Mouse (Mus musculus) T-helper 2 cell (primary cell): ENCODE measurements around the gene Selenos.

ENCODE experiments used
- in situ Hi-C: fragments of 300-600 bp; cut with MboI, MseI; formaldehyde crosslinking; loops from one replicate; pipeline ENCODE4 v1.15.1; 2025; ENCODE audit warnings: high pct_unique_total_duplicates

Gene Selenos

DNA sequence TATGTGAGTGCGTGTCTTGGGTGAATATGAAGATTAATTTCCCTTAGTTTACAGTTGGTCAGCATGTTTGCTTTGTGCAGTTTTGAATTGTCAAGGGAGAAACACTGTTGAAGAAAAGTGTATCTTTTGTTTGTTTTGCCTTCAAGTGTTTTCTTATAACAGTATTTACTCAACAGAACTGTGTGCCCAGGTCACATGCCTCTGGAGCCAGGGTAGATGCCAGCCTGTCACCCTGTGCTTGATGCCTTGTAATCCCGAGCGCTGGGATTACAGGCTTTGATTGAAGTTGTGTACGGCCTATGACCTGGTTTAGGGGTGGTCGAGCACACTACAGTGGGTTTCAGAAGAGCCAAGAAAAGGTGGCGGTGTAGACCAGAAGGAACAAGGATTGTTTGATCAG is 4.3 kb downstream of the Selenos start:
- in situ Hi-C loops = loop anchor here (25.0 kb wide), 1 partner anchor 1696 kb away; the partner anchor contains the start of genes Mcee and Mphosph10

DNA sequence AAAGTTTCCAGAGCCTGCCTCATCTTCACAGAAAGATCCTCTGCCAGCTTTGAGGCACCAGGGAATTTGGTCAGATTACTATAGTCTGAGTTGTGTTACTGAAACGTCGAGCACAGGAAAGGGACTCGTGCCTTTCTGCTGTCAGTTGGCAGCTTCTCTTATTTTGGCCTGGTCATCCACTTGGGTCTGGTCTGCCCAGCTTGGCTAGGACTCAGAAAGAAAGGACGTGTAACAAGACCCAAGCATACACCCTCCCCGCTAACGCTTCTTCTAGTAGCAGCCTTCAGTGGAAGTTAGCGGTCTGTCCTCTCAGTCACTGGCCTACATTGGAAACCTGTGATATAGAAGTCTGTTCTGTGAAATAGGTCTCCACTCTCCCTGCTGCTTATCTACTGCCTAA is 5.1 kb downstream of the Selenos start:
- in situ Hi-C loops = loop anchor here (25.0 kb wide), 1 partner anchor 1697 kb away; the partner anchor contains the start of genes Mcee and Mphosph10

DNA sequence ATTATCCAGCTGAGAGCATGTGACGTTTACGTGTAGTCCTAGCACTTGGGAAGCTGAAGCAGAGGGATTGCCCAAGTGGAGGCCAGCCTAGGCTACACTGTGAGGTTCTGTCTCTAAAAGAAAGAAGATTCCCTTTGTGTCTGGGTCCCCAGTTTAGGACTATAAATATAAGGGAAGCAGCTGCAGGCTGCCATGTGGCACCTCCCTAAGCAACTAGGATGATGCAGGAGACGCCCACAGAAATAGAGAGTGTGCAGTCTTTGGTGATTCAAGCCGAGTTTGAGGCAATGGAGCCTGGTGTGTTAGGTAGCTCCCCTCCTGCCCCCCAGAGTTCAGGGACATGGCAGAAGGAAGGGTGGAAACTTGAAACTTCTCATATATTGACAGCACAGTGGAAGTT is 8.2 kb downstream of the Selenos start:
- in situ Hi-C loops = loop anchor here (25.0 kb wide), 1 partner anchor 1700 kb away; the partner anchor contains the start of genes Mcee and Mphosph10

DNA sequence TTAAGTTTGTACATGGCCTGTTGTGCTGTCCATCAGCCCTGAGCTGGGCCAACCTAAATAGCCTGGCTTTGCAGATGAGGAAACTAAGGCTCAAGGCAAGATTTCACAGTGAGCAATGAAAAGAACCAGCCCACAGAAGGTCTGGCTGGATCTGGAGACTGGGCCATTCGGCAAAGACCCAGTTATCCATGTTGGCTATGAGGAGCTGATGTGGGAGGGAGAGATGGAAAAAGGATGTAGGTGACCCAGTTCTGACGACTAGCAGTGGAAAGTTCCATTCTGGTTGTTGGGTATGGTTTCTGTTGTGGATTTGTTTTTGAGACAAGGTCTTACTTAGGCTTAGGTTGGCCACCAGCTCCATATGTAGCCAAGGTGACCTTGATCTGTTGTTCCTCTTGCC is 8.6 kb downstream of the Selenos start:
- in situ Hi-C loops = loop anchor here (25.0 kb wide), 1 partner anchor 1701 kb away; the partner anchor contains the start of genes Mcee and Mphosph10

DNA sequence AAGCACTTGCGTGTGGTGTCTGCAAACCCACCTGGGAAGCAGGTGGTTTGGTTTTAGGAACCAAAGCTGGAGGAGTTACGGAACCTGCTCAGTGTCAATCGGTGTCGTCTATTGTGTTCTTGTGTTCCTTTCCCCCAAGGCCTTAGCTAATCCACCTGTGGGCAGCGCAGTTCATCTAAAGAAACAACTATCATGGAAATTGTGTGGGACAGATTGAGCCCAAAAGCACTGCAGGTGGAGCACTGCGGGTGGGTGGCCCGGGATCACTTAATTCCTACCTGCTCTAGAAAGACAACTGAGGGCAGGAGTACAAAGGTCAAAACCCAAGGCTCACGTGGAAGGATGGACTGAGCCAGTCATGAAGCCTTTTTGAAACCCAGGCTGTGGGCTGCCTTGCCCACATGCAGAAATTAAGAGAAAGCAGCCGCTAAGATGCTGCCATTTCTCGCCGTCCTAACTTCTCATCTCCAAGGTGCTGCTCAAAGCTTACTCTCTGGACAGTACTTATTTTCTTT is 11.3 kb downstream of the Selenos start:
- in situ Hi-C loops = loop anchor here (25.0 kb wide), 1 partner anchor 1703 kb away; the partner anchor contains the start of genes Mcee and Mphosph10

DNA sequence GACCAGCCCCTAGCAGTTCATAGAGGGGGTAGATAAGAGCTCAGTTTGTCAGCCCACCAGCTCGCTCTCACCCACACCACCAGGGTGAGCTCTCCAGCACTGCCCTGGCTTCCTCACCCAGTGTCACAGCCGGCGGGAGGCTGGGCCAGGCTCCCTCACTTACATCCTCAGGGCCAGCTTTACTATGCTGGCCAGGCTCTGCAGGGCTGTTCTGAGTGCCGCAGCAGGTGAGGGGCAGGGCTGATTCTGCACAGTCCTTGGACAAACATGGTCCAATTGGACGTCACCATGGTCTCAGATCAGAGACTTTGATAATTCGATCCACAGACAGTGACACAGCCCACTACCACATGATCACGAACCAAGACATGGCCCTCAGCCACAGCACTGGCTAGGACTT is 12.1 kb downstream of the Selenos start:
- in situ Hi-C loops = loop anchor here (25.0 kb wide), 1 partner anchor 1704 kb away; the partner anchor contains the start of genes Mcee and Mphosph10

DNA sequence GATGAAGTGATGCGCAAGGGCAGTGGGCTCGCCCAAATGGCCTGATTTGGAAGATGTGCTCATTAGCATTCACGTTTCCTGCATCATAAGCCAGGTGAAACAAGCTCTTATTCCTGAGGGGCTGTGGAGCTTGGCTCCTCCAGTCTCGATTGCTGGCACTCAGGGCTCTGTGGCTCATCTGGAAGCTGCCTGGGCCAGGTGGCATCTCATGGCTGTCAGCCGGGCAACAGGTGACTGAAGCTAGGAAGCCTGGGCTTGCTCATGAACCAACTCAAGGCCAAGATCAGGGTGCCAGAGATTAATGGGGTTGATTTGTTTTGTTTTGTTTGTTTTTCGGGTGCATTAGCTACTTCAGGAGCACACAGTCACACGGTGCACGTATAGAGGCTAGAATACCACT is 13.2 kb downstream of the Selenos start:
- in situ Hi-C loops = loop anchor here (25.0 kb wide), 1 partner anchor 1705 kb away; the partner anchor contains the start of genes Mcee and Mphosph10

DNA sequence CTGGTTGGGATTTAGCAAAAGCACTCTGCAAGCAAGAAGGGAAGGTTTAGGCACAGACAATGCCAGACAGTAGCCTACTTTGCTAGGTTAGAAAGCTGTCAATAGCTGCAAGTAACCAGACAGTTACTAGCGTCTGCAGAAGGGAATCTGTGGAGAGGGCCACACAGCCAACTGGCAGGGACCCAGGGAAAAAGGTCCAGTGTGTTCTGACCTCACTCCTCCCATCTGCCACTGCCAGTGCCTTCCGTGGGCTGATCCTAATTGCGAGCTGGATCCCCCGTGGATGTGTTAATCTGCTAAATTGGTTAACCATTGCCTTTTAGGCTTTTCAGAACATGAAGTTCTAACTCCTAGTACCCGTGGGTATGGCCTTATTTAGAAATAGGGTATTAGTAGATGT is 14.7 kb downstream of the Selenos start:
- in situ Hi-C loops = loop anchor here (25.0 kb wide), 1 partner anchor 1707 kb away; the partner anchor contains the start of genes Mcee and Mphosph10

DNA sequence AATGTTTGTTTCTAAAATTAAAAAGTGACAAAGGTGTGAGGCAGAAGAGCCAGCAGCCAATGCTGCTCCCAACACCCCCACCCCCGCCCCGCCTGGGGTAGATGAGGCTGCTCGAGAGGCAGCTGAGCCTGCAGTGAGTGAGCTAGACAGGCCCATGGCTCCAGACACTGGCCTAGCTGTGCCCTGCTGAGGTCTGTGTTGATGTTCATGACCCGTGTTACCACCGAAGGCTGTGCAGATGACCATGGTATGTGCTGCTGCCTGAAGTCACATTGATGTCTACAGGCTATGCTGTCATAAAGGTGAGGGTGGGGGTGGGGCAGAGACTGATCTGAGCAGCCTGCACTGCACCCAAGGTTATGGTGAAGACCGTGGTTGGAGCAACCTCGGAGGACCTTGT is 19.4 kb downstream of the Selenos start:
- in situ Hi-C loops = loop anchor here (25.0 kb wide), 1 partner anchor 1712 kb away; the partner anchor contains the start of genes Mcee and Mphosph10

DNA sequence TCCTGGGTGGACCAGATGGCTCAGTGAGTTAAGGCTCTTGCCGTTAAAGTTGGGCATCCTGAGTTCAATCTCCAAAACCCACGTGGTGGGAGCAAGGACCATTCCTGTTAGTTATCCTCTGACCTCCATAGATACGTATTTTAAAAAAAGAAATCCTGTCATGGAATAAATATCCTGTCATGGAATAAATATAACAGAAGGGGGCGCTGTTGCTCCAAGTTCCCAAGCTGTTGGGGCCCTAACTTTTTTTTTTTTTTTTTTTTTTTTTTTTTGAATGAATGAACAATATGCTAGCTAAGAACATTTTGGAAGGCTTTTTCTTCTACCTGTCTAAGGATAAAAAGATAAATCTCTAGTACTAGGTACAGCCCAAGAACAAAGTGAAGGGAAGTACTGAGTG is 22.4 kb downstream of the Selenos start:
- in situ Hi-C loops = loop anchor here (5.0 to 25.0 kb wide), 5 partner anchors 85 to 735 kb away; partner anchors contain the start of gene Adamts17

DNA sequence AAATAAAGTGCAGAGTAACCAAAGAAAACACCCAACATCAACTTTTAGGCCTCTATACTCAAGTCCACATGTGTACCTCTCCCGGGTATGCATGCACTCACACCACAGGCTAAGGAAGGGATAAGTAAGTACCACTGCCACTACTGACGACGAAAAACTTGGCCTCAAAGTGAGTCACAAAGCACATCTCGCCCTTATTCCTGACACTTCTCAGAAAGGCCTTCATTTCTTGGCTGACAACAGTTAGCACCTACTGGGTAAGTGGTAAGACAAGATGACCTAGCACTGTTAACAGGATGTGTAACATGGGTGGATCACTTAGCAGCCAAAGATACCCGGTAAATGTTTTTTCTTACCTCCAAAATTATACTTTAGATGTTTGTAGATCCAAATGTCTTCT is 25.1 kb downstream of the Selenos start:
- in situ Hi-C loops = loop anchor here (5.0 to 25.0 kb wide), 5 partner anchors 83 to 733 kb away; partner anchors contain the start of gene Adamts17

DNA sequence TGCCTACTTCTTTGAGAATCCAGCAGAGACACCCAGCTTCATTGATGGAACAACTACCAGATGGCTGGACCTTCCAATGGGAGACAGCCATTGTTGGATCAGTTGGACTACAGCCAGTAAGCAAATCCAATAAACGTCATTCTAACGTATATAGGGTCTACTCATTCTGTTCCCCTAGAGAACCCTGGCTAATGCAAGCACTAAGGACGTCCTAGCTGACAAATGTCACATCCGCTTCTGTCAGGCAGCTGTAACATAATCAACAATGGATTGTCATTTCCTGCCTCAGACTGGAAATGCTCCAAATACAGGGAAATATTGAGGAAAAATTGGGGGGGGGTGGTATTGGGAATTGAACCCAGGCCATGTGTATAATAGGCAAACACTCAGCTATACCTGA is 26.3 kb downstream of the Selenos start:
- in situ Hi-C loops = loop anchor here (10.0 to 25.0 kb wide), 2 partner anchors 549 to 732 kb away; partner anchors contain the start of gene Adamts17

DNA sequence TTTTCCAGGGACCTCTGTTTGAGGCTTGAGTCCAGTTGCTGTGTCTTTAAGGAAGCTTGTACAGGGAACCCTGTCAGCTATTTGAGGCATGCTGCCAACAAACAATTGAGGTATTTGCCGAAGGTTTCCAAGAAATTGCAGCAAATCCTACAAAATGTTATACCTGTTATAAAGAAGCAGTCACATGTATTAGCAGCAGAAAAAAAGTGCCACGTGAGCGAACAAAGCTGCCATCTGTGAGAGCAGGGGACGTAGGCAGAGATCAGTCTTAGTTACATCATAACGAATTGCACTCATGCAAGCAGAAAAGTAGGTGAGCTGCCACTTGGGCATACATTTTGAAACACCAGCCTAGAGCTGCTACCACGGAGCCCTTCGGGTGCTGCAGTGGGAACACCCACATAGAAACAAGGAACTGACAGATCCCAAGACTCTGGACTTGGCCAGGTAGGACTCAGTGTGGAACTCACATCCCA is 27.2 kb downstream of the Selenos start:
- in situ Hi-C loops = loop anchor here (10.0 to 25.0 kb wide), 2 partner anchors 548 to 731 kb away; partner anchors contain the start of gene Adamts17

DNA sequence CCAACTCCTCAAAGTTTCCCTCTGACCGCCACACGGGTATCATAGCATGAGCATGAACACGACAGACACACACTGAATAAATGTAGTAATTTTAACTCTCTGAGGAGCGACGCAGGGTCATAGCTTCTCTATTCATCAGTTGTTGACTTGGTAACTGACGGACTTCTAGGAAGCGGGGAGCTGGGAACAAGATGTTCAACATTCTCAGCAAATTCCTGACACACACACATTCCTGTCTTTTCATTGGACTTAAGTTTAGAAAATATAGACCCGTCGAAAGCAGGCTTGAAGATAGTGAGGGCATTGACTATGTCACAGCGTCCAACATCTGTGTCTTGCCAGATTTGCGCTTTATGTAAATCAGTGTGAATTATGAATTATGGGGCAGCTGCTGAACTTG is 27.8 kb downstream of the Selenos start:
- in situ Hi-C loops = loop anchor here (10.0 to 25.0 kb wide), 2 partner anchors 548 to 730 kb away; partner anchors contain the start of gene Adamts17

DNA sequence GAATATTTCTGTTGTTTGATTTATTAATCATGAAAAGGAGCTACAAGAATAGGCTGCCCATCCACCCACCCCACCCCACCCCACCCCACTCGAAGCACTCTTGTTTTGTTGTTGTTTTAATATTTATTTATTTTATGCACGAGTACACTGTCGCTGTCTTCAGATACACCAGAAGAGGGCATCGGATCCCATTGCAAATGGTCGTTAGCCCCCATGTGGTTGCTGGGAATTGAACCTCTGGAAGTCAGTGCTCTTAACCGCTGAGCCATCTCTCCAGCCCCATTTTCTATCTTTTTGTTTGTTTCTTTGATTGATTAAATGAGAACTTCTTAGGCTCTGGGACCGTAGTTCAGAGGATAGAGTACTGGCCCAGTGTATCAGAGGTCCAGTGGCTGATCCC is 28.5 kb downstream of the Selenos start:
- in situ Hi-C loops = loop anchor here (10.0 to 25.0 kb wide), 2 partner anchors 547 to 729 kb away; partner anchors contain the start of gene Adamts17

DNA sequence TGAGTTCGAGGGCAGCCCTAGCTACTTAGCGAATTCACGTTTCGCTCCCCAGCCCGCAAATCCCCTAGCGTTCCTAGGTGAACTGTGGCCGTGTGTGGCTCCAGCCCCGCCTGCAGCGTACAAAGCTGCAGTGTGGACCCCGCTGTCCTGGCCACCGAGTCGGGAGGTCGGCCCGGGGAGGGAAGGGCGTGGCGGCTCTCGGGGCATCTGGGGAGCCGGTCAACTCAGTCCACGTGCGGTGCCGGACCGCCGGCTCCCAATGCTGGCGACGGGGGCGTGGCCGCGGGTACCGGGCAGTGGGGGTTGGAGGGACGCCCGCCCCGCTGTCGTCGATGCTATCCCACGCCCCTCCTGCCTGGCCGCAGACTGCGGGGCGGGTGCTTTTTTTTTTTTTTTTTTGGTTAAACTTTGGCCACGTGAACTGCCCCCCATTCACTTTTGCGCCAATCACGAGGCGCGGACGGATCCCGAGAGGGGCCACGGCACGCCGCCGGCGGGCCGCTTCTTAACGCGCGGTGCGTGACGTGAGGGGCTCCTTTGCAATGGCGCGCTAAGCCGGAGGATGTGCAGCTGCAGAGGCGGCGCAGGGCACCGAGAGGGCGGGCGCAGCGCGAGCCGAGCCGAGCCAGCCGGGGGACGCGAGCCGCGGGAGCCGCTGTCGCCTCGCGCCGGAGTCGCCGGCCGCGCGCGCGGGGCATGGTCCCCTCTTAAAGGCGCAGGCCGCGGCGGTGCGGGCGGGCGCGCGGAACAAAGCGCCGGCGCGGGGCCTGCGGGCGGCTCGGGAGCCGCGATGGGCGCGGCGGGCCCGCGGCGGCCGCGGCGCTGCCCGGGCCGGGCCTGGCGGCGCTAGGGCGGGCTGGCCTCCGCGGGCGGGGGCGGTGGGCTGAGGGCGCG is 29.8 kb downstream of the Selenos start, which contains the start of gene Chsy1:
Chsy1 (plus strand) TSS at position 555 of the 894 bp plus-strand sequence.
- in situ Hi-C loops = loop anchor here (10.0 to 25.0 kb wide), 2 partner anchors 546 to 728 kb away; partner anchors contain the start of gene Adamts17

DNA sequence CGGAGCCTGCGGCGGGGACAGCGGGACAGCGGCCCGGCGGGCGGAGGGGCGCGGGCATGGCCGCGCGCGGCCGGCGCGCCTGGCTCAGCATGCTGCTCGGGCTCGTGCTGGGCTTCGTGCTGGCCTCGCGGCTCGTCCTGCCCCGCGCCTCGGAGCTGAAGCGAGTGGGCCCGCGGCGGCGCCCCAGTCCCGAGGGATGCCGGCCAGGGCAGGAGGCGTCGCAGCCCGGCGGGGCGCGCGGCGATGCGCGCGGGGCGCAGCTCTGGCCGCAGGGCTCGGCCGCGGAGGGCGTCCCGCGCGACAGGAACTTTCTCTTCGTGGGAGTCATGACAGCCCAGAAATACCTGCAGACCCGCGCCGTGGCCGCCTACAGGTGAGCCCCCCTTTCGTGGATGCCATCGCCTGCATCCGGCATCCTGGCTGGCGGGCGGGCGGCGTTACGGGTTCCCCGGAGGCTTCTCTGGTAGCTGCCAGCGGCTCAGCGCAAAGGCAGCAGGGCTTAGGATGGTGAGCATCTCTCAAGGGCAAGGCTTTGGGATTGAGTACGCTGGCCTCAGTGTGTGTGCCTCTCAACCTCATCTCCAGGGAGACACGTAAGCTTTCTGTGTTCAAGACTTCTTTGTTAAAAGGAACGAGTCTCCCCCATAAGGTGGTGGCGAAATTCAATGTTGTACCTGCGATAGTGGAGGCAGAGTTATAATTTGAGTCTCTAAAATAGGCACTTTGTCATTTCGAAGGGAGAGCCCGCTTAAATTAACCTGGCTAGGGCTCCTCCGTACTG is 30.6 kb downstream of the Selenos start:
- in situ Hi-C loops = loop anchor here (10.0 to 25.0 kb wide), 2 partner anchors 545 to 727 kb away; partner anchors contain the start of gene Adamts17

DNA sequence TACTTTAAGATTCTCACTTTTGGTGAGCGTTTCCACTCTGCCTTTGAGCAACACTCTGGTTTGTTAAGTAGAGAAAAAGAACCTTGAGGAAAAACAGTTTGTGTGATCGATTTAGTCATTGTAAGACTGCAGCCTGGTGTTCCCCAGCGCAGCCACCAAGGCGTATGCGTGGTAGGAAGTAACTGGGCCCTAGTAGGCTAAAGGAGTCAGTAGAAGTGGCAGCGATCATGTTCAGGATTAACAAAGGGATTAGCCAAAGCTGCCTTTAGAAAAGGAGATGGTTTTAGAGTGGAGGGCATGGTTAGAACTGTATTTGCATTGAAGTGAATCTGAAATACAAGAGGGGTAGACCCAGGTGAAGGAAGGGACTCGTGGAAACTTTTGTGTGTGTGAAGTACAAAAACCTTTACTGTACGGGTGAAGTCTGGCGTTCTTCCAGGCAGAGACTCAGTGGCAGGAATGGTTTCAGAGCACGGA is 31.2 kb downstream of the Selenos start:
- in situ Hi-C loops = loop anchor here (25.0 kb wide), 1 partner anchor 727 kb away; the partner anchor contains the start of gene Adamts17

DNA sequence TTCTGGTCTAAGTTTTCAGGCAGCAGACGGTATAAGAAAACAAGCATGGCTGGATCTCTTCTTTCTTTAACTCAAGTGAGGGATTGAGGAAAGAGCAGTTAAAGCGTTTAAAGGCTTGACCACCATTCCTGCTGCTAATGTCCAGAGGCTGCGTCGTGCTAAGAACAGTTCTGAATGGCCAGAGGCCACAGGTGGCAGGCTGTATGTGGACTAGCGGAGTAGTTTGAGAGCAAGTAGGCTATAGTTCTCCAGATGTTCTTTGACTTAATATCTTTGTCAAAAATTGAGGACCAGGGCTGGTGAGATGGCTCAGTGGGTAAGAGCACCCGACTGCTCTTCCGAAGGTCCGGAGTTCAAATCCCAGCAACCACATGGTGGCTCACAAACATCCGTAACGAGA is 31.8 kb downstream of the Selenos start:
- in situ Hi-C loops = loop anchor here (25.0 kb wide), 1 partner anchor 726 kb away; the partner anchor contains the start of gene Adamts17

DNA sequence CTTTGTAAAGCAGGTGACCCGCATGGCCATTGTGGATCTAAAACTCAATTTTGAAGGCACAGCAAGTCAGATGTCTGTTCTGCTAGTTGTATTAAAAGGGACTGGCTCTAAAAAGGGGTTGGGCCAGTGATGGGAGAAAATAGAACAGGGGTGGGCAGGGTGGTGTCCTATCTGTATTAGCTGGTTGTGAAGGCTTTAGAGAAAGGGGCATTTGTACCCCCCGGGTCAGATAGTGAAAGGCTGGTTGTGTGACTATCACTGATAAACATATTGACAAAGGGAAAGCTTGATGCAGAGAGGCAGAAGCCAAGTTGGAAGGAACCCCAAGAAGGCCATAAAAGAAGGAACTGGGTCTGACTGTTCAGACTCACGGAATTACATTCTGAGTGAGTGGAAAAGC is 34.1 kb downstream of the Selenos start:
- in situ Hi-C loops = loop anchor here (25.0 kb wide), 1 partner anchor 724 kb away; the partner anchor contains the start of gene Adamts17
